Mouse (Mus musculus) frontal cortex, postnatal 14 days (tissue): ENCODE data around the gene Rnf111.

Experiments
- DNase-seq, 2 experiments: peaks; one replicate each; pipeline ENCODE4 v3.0.0; 2022; ENCODE audit warnings: low spot score in 2 of 2

Rnf111 gene

GRCm38 (mm10) chr9:70395617-70396016 is 107.9 kb downstream of the Rnf111 start:
- no peak for DNase-seq

DNA sequence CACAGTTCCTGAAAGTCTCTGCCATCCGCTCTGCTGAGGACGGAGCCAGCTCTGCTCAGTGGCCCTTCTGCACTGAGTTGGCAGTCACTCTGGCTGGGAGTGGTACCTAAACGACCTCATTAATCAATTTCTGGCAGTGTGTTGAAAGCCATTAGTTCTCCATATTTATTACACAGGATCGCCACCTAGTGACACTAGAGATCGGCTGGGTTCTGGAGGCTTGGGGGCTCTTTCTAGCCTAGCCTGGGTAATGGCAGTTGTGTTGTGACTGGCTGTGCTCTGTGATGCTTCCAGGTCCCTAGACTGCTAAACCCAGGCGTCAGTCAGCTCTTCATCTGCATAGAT is 111.0 kb downstream of the Rnf111 start:
- DNase-seq = peak in 1 of 2 experiments; percentile 27

GRCm38 (mm10) chr9:70391660-70392562 is 111.6 kb downstream of the Rnf111 start:
- no peak for DNase-seq

- no peak for DNase-seq
Observed at GRCm38 (mm10) chr9:70391042-70391441, 112.5 kb downstream of the Rnf111 start.

GRCm38 (mm10) chr9:70389548-70389947 is 114.0 kb downstream of the Rnf111 start:
- DNase-seq = no peak

DNA sequence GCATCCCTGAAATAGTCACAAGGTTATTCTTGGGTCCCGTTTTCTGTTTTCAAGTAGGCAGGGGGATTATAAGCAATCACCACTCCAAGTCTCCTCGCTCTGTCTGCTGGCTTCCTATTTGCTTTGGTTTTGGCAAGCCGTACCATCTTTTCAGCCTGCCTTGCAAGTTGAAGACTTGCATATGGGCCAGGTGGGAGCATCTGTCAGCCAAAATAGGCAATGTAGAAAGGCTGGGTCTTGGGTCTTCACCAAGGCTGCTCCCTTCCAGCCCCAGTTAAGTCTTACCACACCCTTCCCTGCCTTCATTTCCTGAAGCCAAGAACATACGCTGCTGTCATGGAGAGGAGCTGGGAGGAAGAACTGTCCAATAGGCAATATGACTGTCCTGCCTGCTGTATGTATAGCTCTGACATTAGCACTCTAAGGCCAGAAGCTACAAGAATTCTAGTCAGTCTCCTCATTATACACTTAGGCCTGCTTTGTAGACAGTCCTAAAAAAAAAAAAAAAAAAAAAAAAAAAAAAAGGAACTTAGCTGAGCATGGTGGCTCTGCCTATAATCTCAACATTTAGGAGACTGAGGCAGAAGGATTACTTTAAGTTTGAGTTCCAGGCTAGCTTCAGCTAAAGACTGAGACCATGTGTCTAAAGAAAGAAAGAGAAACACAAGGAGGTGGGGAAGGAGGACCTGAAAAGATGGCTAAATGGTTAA is 116.0 kb downstream of the Rnf111 start:
- DNase-seq = no peak

GRCm38 (mm10) chr9:70384958-70385728 is 118.4 kb downstream of the Rnf111 start:
- no peak for DNase-seq

- no peak for DNase-seq
Observed at GRCm38 (mm10) chr9:70384494-70384893, 119.0 kb downstream of the Rnf111 start.

GRCm38 (mm10) chr9:70383750-70384149 is 119.8 kb downstream of the Rnf111 start:
- DNase-seq = no peak

DNA sequence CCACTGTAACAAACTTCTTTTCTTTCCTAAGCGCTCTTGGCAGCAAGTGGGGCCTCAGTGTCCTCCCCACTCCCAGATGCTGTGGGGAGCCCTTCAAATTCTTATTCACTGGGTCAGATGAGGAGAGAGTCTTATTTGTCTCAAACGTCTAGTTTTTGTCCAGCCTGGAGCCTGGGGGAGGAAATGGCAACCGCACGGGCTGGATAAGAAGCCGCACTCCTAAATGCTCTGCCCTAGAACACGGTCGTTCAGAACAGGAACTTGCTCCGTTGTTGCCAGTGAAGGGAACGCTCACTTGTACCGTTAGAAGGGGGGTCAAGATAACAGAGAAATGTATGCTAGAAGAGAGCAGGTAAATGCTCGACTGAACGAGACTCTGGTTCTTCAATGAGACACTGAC is 121.4 kb downstream of the Rnf111 start:
- no peak for DNase-seq

- no peak for DNase-seq
Observed at GRCm38 (mm10) chr9:70379502-70380467, 123.7 kb downstream of the Rnf111 start.
